Mouse (Mus musculus) forebrain, embryonic 14.5 days (tissue): Measurements from ENCODE around the gene Micall1. TPM values are rescaled to one million over a fixed set of nuclear protein-coding genes. Genes with fewer than 3 reads are reported as not detected.

ENCODE experiments used
- ATAC-seq: fragments of 200-750 bp; cut with Nextera tagmentation; 2 replicates; pipeline ENCODE4 v1.8.0; 2017; ENCODE audit warnings: mild to moderate bottlenecking, moderate library complexity
- DNase-seq: peaks from one replicate; pipeline ENCODE4 v3.0.0-alpha.2; 2015; ENCODE audit warnings: low spot score
- H3K27ac ChIP-seq: fragments of 300-500 bp; sonication (generic); 2 replicates; pipeline ENCODE4 v1.5.1; 2014; ENCODE audit warnings: low read depth, mild to moderate bottlenecking, control low read depth, low read length, moderate library complexity
- H3K27me3 ChIP-seq: fragments of 300-500 bp; sonication (generic); replicated peaks from 2 replicates; pipeline ENCODE4 v1.6.1; 2014; ENCODE audit warnings: low read length, control low read depth, mixed read lengths; ENCODE audit not compliant: control insufficient read depth, insufficient read depth
- H3K36me3 ChIP-seq: fragments of 300-500 bp; sonication (generic); 2 replicates; pipeline ENCODE4 v1.6.1; 2014; ENCODE audit warnings: low read length, control low read depth; ENCODE audit not compliant: control insufficient read depth, insufficient read depth
- H3K4me1 ChIP-seq: fragments of 300-500 bp; sonication (generic); 2 replicates; pipeline ENCODE4 v1.6.1; 2014; ENCODE audit warnings: antibody characterized with exemption, low read length, control low read depth; ENCODE audit not compliant: control insufficient read depth, insufficient read depth
- H3K4me2 ChIP-seq: fragments of 300-500 bp; sonication (generic); 2 replicates; pipeline ENCODE4 v1.6.1; 2014; ENCODE audit warnings: mild to moderate bottlenecking, control low read depth, low read length
- H3K4me3 ChIP-seq: fragments of 300-500 bp; sonication (generic); 2 replicates; pipeline ENCODE4 v1.5.1; 2014; ENCODE audit warnings: low read depth, low read length, control low read depth
- H3K9ac ChIP-seq: fragments of 300-500 bp; sonication (generic); 2 replicates; pipeline ENCODE4 v1.6.1; 2014; ENCODE audit warnings: mild to moderate bottlenecking, low read length, control low read depth, moderate library complexity
- H3K9me3 ChIP-seq: fragments of 300-500 bp; sonication (generic); replicated peaks from 2 replicates; pipeline ENCODE4 v1.6.1; 2016; ENCODE audit warnings: low read length, control low read depth, mixed read lengths; ENCODE audit not compliant: control insufficient read depth
- WGBS: fragments of 180-500 bp; shearing (Covaris S2); extraction: QIAGEN DNeasy Blood & Tissue Kit; methylation state at CpG from one replicate; pipeline ENCODE4 v1.1.7; 2014; 5-methylcytosine and 5-hydroxymethylcytosine counted together
- polyA plus RNA-seq: library from polyadenylated mRNA; unstranded; fragments of >200 nt; fragmentation: Nextera tagmentation; extraction: Ambion mirVana; gene quantifications from 2 replicates; pipeline ENCODE4 v1.2.1, GENCODE M21; 2014

Gene Micall1
- polyA plus RNA-seq, 1 experiment from 2014 or later, result 5.7 TPM

DNA sequence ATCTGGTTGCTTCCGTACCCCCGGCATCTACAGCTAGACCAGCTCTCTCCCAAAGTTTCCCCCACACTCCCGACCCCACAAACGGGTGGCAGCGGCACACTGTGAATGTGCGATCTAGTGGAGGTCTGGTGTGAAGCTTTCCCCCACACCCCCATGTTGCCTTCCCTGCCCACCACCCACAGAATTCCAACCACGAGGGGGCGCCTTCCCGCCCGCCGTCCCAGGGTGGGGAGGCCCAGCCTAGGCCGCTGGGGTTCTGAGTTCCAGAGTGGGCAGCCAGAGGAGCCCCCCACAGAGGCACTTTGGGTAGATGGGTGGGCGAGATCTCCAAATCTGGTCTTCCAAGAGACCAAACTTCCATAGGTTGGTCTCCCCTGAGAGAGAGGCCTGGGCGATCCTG, 54.1 kb downstream of the Micall1 start:
- ATAC-seq (no peak), DNase-seq (no peak)
- WGBS, result 49% methylated on average over 14 of the region's 14 CpGs
- no peak overlapping the region for H3K27ac ChIP-seq
- peaks cover 39% of the 10 kb centered on the region for H3K27me3 ChIP-seq
- no peak overlapping the region for H3K4me3 ChIP-seq
- H3K9me3 ChIP-seq, result no peaks in the 10 kb centered on the region
- H3K4me1 ChIP-seq, result 0 out of 2 replicates have a peak, but pooled peaks cover 2% of the 10 kb centered on the region
- no peaks in the 10 kb centered on the region for H3K36me3 ChIP-seq
- no peak overlapping the region for H3K9ac ChIP-seq
- H3K4me2 ChIP-seq, result no peak overlapping the region

DNA sequence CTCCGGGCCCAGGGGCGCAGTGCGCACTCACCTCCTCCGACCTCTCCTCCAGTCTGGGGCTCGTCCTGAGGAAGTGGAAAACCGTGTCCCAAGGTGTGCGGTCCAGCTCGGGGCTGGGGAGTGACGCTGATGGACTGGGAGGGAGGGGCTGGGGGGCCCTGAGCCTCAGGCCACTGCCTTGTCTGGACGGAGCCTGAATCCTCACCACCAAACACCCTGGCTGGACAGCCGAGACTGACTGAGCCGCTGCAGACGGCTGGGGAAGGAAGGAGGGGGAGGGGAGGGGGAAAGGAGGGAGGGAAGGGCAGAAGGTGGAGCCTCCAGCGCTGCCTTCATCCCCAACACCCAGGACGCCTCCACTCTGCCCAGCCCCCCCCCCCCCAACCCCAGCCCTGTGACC, 55.6 kb downstream of the Micall1 start:
- ATAC-seq, result no peak
- Histone ChIP-seq H3K4me3 (no peak overlapping the region), H3K27me3 (peaks cover 39% of the 10 kb centered on the region)

DNA sequence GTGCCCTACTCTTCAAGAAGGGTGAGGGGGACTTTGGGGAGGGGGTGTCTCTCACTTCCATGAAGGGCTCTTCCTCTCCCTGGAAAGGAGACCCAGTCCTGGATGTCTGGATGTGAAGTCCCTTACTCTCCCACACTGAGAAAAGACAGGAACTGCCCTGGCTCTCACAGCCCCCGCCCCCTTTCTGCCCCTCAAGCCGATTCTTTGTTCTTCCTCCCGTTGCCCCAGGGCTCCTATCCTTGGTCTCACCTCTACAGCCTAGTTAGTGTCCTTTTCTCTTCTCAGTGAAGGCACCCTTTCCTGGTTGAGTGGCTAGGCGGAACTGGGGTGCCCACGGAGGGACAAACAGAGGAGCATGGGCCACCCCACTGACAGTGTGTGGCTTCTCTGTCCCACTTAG, 56.4 kb downstream of the Micall1 start, which contains the start of gene Sox10:
Gene Sox10 (minus strand): TSS at position 101 of the 400 bp plus-strand sequence.
- 45% methylated on average over 5 of the region's 5 CpGs for WGBS
- H3K4me3 ChIP-seq, result no peak within 1 kb of the TSS
- no peaks in the 10 kb centered on the region for H3K9me3 ChIP-seq
- H3K4me1 ChIP-seq, result 0 out of 2 replicates have a peak, but pooled peaks cover 2% of the 10 kb centered on the region
- H3K27me3 ChIP-seq, result peaks cover 39% of the 10 kb centered on the region
- no peaks in the 10 kb centered on the region for H3K36me3 ChIP-seq
- H3K4me2 ChIP-seq, result no peak within 1 kb of the TSS
- no peak within 1 kb of the TSS for H3K9ac ChIP-seq
- H3K27ac ChIP-seq, result no peak within 1 kb of the TSS
- ATAC-seq (no peak), DNase-seq (no peak)

More for the DNA sequence above, 55.6 kb downstream of the Micall1 start:
- no peak overlapping the region for H3K4me2 ChIP-seq
- H3K36me3 ChIP-seq, result no peaks in the 10 kb centered on the region
- no peak overlapping the region for H3K27ac ChIP-seq
- H3K4me1 ChIP-seq, result 0 out of 2 replicates have a peak, but pooled peaks cover 2% of the 10 kb centered on the region
- no peak overlapping the region for H3K9ac ChIP-seq
- 11% methylated on average over 14 of the region's 15 CpGs for WGBS
- DNase-seq, result no peak
- no peaks in the 10 kb centered on the region for H3K9me3 ChIP-seq

DNA sequence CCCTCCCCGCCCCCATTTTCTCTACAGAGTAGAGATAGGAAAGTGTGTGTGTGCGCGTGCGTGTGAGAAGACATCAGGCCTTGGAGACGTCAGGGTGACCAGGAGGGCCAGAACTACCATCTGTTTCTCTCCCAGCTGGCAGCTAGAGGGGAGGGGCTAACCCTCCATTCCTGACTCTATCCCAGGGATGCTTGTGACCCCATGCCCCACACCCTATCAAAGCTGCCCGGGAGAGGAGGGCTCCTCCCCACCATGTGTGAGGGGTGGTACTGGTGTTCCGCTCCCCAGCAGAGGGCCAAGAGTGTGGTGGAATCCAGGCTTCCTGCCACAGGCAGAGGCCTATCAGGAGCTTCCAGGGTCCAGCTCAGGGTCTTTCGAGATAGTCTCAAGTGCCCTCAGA, 58.0 kb downstream of the Micall1 start:
- Histone ChIP-seq H3K27ac (no peak overlapping the region), H3K4me1 (0 out of 2 replicates have a peak, but pooled peaks cover 2% of the 10 kb centered on the region), H3K27me3 (peaks cover 33% of the 10 kb centered on the region), H3K4me3 (no peak overlapping the region), H3K9me3 (no peaks in the 10 kb centered on the region), H3K9ac (0 out of 2 replicates have a peak overlapping the region, but pooled peaks have one; percentile 5), H3K4me2 (no peak overlapping the region), H3K36me3 (no peaks in the 10 kb centered on the region)
- DNase-seq (peak; percentile 15), ATAC-seq (no peak; the same call in 1 of the 2 replicates)
- WGBS, result 63% methylated on average over 8 of the region's 8 CpGs

DNA sequence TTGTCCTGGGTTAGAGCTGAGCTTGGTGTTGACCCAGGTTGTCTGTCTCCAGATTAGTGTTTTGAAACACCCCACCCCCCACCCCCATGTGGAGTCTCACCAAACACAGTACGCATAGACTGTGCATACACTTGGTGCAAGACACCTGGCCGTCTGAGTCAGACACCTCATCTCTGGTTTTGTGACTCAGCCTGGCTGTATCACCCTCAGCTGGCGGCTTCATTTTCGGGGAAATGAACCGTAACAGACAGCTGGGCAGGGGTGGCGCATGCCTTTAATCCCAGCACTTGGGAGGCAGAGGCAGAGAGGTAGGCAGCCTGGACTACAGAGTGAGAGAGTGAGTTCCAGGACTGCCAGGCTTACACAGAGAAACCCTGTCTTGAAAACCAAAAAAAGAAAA, 68.2 kb downstream of the Micall1 start:
- 46% methylated on average over 6 of the region's 6 CpGs for WGBS
- Histone ChIP-seq H3K9me3 (no peaks in the 10 kb centered on the region), H3K4me2 (no peak overlapping the region), H3K27me3 (no peaks in the 10 kb centered on the region), H3K4me3 (no peak overlapping the region), H3K4me1 (no peaks in the 10 kb centered on the region), H3K9ac (no peak overlapping the region), H3K36me3 (no peaks in the 10 kb centered on the region), H3K27ac (no peak overlapping the region)
- DNase-seq, result no peak
- no peak for ATAC-seq

DNA sequence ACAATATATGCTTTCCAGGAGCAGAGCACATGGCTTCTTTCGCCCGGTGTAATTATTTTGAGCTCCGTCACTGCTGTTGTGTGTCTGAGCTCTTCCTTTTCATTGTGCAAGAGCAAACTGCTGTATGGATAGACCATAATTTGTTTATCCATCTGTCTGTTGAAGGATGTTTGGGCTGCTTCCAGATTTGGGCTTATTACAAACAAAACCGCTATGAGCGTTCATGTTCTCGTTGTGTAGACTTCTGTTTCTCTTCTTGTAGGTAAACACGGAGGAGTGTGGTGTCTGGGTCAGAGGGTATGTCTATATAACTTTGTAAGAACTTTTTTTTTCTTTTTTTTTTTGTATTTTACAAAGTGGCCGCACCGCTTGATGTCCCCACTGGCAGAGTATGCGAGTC, 76.5 kb downstream of the Micall1 start:
- Histone ChIP-seq H3K4me1 (no peaks in the 10 kb centered on the region), H3K27ac (no peak overlapping the region), H3K9me3 (no peaks in the 10 kb centered on the region), H3K36me3 (no peaks in the 10 kb centered on the region), H3K9ac (no peak overlapping the region), H3K4me3 (no peak overlapping the region), H3K27me3 (no peaks in the 10 kb centered on the region), H3K4me2 (no peak overlapping the region)
- 81% methylated on average over 10 of the region's 10 CpGs for WGBS
- ATAC-seq (no peak), DNase-seq (peak; percentile 19)

Other genes starting within 250 kb of the Micall1 start
- gene Gga1, start 231.7 kb upstream of the Micall1 start, polyA plus RNA-seq, result 34.8 and 46.5 TPM in 2 replicates
- not detected in 2 replicates for gene Gm49510, start 209.2 kb upstream of the Micall1 start, polyA plus RNA-seq
- 4.2 and 5.8 TPM in 2 replicates for gene Sh3bp1, start 209.1 kb upstream of the Micall1 start, polyA plus RNA-seq
- 101 and 109 TPM in 2 replicates for gene Pdxp, start 195.0 kb upstream of the Micall1 start, polyA plus RNA-seq
- 89.0 and 98.0 TPM in 2 replicates for gene Lgals1, start 182.2 kb upstream of the Micall1 start, polyA plus RNA-seq
- 63.4 and 73.8 TPM in 2 replicates for gene Nol12, start 174.0 kb upstream of the Micall1 start, polyA plus RNA-seq
- 29.3 and 38.7 TPM in 2 replicates for gene Triobp, start 161.2 kb upstream of the Micall1 start, polyA plus RNA-seq
- gene H1f0, start 80.4 kb upstream of the Micall1 start, polyA plus RNA-seq, result 155 and 238 TPM in 2 replicates
- gene Galr3, start 67.0 kb upstream of the Micall1 start, polyA plus RNA-seq, result not detected in 2 replicates
- 51.3 and 53.3 TPM in 2 replicates for gene Ankrd54, start 46.0 kb upstream of the Micall1 start, polyA plus RNA-seq
- gene Eif3l, start 33.7 kb upstream of the Micall1 start, polyA plus RNA-seq, result 191 and 209 TPM in 2 replicates
- gene Polr2f, start 32.1 kb downstream of the Micall1 start, polyA plus RNA-seq, result 319 and 356 TPM in 2 replicates
- gene 1700088E04Rik, start 32.4 kb downstream of the Micall1 start, polyA plus RNA-seq, result 14.8 and 17.1 TPM in 2 replicates
- 0.89 and 1.9 TPM in 2 replicates for gene Sox10, start 56.3 kb downstream of the Micall1 start, polyA plus RNA-seq
- 36.9 and 45.3 TPM in 2 replicates for gene Pick1, start 120.3 kb downstream of the Micall1 start, polyA plus RNA-seq
- 0.69 and 0.98 TPM in 2 replicates for gene Gm49486, start 120.5 kb downstream of the Micall1 start, polyA plus RNA-seq
- gene Slc16a8, start 145.9 kb downstream of the Micall1 start, polyA plus RNA-seq, result 0.60 and 0.83 TPM in 2 replicates
- 1.4 and 2.6 TPM in 2 replicates for gene Baiap2l2, start 176.6 kb downstream of the Micall1 start, polyA plus RNA-seq
- gene Pla2g6, start 219.5 kb downstream of the Micall1 start, polyA plus RNA-seq, result 14.0 and 18.9 TPM in 2 replicates
- gene Maff, start 237.7 kb downstream of the Micall1 start, polyA plus RNA-seq, result 0.72 and 1.6 TPM in 2 replicates